In genomic region chr6:35133579-35134488, GRCm38 (mm10) we compare ENCODE assay signal across 8 mouse cellular contexts. TPM values are rescaled to one million over a fixed set of nuclear protein-coding genes. Genes with fewer than 3 reads are reported as not detected.
DNase-seq lines count a peak whose midpoint lies in the region; ATAC-seq and TF ChIP-seq lines count a peak whose summit lies in the region.

TSS of gene Cnot4 (minus strand) at chr6:35133724.

- peak within 1 kb of the TSS; percentile 82 for H3K4me2 ChIP-seq in embryonic facial prominence, embryonic 15.5 days (replicated peaks)
- peak within 1 kb of the TSS; percentile 87 for H3K4me2 ChIP-seq in limb, embryonic 14.5 days (replicated peaks; ENCODE audit: low read depth, low read length, severe bottlenecking)
- peak within 1 kb of the TSS; percentile 86 for H3K4me2 ChIP-seq in midbrain, postnatal 0 days (ENCODE audit: low read depth, low read length, poor library complexity, severe bottlenecking)

- no peaks in the 10 kb centered on the region for H3K27me3 ChIP-seq in embryonic facial prominence, embryonic 15.5 days
- H3K27me3 ChIP-seq in limb, embryonic 14.5 days (ENCODE audit: control insufficient read depth, insufficient read depth, low read length), result no peaks in the 10 kb centered on the region
- no peaks in the 10 kb centered on the region for H3K27me3 ChIP-seq in midbrain, postnatal 0 days (ENCODE audit: insufficient read depth, low read length)

- H3K4me1 ChIP-seq in bone marrow, adult 2 months (ENCODE audit: control insufficient read depth, insufficient read depth, low read length), result peaks cover 5% of the 10 kb centered on the region
- H3K4me1 ChIP-seq in embryonic facial prominence, embryonic 15.5 days, result peaks cover 12% of the 10 kb centered on the region; the same call in 1 of the 2 replicates
- peaks cover 13% of the 10 kb centered on the region for H3K4me1 ChIP-seq in limb, embryonic 14.5 days (ENCODE audit: control insufficient read depth, insufficient read depth, low read length)
- H3K4me1 ChIP-seq in midbrain, postnatal 0 days (ENCODE audit: insufficient read depth, low read length), result peaks cover 2% of the 10 kb centered on the region; the same call in 1 of the 2 replicates

- DNase-seq in 416B (ENCODE audit: low read depth), result peak; percentile 99
- peak; percentile 99 for DNase-seq in heart, adult 8-10 months (ENCODE audit: low spot score)
- peak; percentile 99 for DNase-seq in kidney, adult 9 months
- DNase-seq in limb, embryonic 14.5 days (ENCODE audit: low spot score), result peak; percentile 99
- DNase-seq in midbrain, postnatal 0 days (ENCODE audit: low spot score), result peak; percentile 99
- DNase-seq in spleen, postnatal 14 days (ENCODE audit: low spot score in 2 of 2), result peak; percentile 97

- peak within 1 kb of the TSS; percentile 66 for H3K9ac ChIP-seq in embryonic facial prominence, embryonic 15.5 days
- peak within 1 kb of the TSS; percentile 82 for H3K9ac ChIP-seq in limb, embryonic 14.5 days (ENCODE audit: low read depth, low read length, severe bottlenecking)
- H3K9ac ChIP-seq in midbrain, postnatal 0 days (replicated peaks; ENCODE audit: low read length, poor library complexity, severe bottlenecking), result peak within 1 kb of the TSS; percentile 86

- ATAC-seq in embryonic facial prominence, embryonic 15.5 days (ENCODE audit: insufficient number of reproducible peaks, low FRiP score, low TSS enrichment, low read depth), result peak; percentile 100
- peak; percentile 99 for ATAC-seq in limb, embryonic 14.5 days (ENCODE audit: low FRiP score, low read depth)
- ATAC-seq in midbrain, postnatal 0 days (ENCODE audit: low FRiP score), result peak; percentile 99

- peak; percentile 58; the same call in 1 of the 2 replicates for TF ChIP-seq POLR2A in bone marrow, adult 2 months (IDR thresholded peaks at IDR 0.05; ENCODE audit: borderline replicate concordance, control insufficient read depth, low read depth, low read length)
- peak; percentile 85; the same call in 1 of the 2 replicates for TF ChIP-seq POLR2A in limb, embryonic 14.5 days (IDR thresholded peaks at IDR 0.05; ENCODE audit: borderline replicate concordance, extremely low read depth, insufficient read depth, insufficient read length)

- under 1% methylated on average over 55 of the region's 55 CpGs for WGBS in bone marrow, adult 2 months
- WGBS in embryonic facial prominence, embryonic 15.5 days, result under 1% methylated on average over 55 of the region's 55 CpGs
- WGBS in limb, embryonic 14.5 days, result 1% methylated on average over 54 of the region's 55 CpGs
- WGBS in midbrain, postnatal 0 days, result under 1% methylated on average over 54 of the region's 55 CpGs

- peak within 1 kb of the TSS; percentile 95 for H3K27ac ChIP-seq in bone marrow, adult 2 months (ENCODE audit: control insufficient read depth, insufficient read depth, low read depth, low read length, poor library complexity)
- H3K27ac ChIP-seq in embryonic facial prominence, embryonic 15.5 days (replicated peaks), result peak within 1 kb of the TSS; percentile 95
- H3K27ac ChIP-seq in limb, embryonic 14.5 days (replicated peaks; ENCODE audit: low read depth, low read length), result peak within 1 kb of the TSS; percentile 92
- H3K27ac ChIP-seq in midbrain, postnatal 0 days (ENCODE audit: low read depth, low read length), result peak within 1 kb of the TSS; percentile 89

- TF ChIP-seq CTCF in bone marrow, adult 2 months (IDR thresholded peaks at IDR 0.05; ENCODE audit: control insufficient read depth, insufficient read depth, low read length), result no peak
- TF ChIP-seq CTCF in midbrain, postnatal 0 days (IDR thresholded peaks at IDR 0.05), result no peak; the same call in 1 of the 2 replicates

- H3K4me3 ChIP-seq in bone marrow, adult 2 months (replicated peaks; ENCODE audit: control insufficient read depth, low read depth, low read length), result peak within 1 kb of the TSS; percentile 96
- H3K4me3 ChIP-seq in embryonic facial prominence, embryonic 15.5 days (replicated peaks), result peak within 1 kb of the TSS; percentile 64
- H3K4me3 ChIP-seq in limb, embryonic 14.5 days (replicated peaks; ENCODE audit: low read length), result peak within 1 kb of the TSS; percentile 75
- peak within 1 kb of the TSS; percentile 82 for H3K4me3 ChIP-seq in midbrain, postnatal 0 days (ENCODE audit: low read depth, low read length)

- no peaks in the 10 kb centered on the region for H3K36me3 ChIP-seq in embryonic facial prominence, embryonic 15.5 days
- H3K36me3 ChIP-seq in limb, embryonic 14.5 days (ENCODE audit: control insufficient read depth, insufficient read depth, low read length), result no peaks in the 10 kb centered on the region
- no peaks in the 10 kb centered on the region for H3K36me3 ChIP-seq in midbrain, postnatal 0 days (ENCODE audit: insufficient read depth, low read length)

- H3K9me3 ChIP-seq in embryonic facial prominence, embryonic 15.5 days (replicated peaks), result no peaks in the 10 kb centered on the region
- H3K9me3 ChIP-seq in limb, embryonic 14.5 days (ENCODE audit: control insufficient read depth, low read length), result no peaks in the 10 kb centered on the region
- no peaks in the 10 kb centered on the region for H3K9me3 ChIP-seq in midbrain, postnatal 0 days (ENCODE audit: low read length)

RNA-seq across cellular contexts. Expression of gene Cnot4, which starts in this region (rescaled TPM):
- polyA plus RNA-seq in bone marrow, adult 2 months (2011; ENCODE audit: insufficient read depth, insufficient read length, low replicate concordance, missing spikeins), result 13.6 and 19.6 TPM in 2 replicates
- polyA plus RNA-seq in embryonic facial prominence, embryonic 15.5 days (2015; fragmentation: Nextera tagmentation; extraction: Ambion mirVana), result 29.3 and 29.7 TPM in 2 replicates
- 10 to 100 TPM; 19.6 to 23.9 (median 21.7) TPM for total RNA-seq in heart, adult 8-10 months (2022)
- 22.6 and 25.1 TPM in 2 replicates for polyA plus RNA-seq in limb, embryonic 14.5 days (2012; rRNA removed)
- 29.0 and 34.2 TPM in 2 replicates for polyA plus RNA-seq in limb, embryonic 14.5 days (2014; fragmentation: Nextera tagmentation; extraction: Ambion mirVana)
- total RNA-seq in midbrain, postnatal 0 days (2014; rRNA removed), result 28.4 and 33.9 TPM in 2 replicates
- 28.0 and 29.9 TPM in 2 replicates for polyA plus RNA-seq in midbrain, postnatal 0 days (2015; fragmentation: Nextera tagmentation; extraction: Ambion mirVana)

Comparison
In these comparisons a context has a peak if more than half of its experiments do, and no peak if none do; other contexts are left out.
1. Peak in every context shown above with its lines: DNase-seq, ATAC-seq, H3K4me3 ChIP-seq and H3K27ac ChIP-seq.